Mouse (Mus musculus): ENCODE measurements around the gene Golph3l. TPM values are rescaled to one million over a fixed set of nuclear protein-coding genes. Genes with fewer than 3 reads are reported as not detected.
"Not testable (repeated sequence)": the region's sequence is repeated elsewhere in the genome, so short reads cannot be mapped to it uniquely, and the experiment has no call there.

Golph3l gene
- polyA plus RNA-seq, 1 experiment from 2014 or later, result 31.8 TPM

DNA sequence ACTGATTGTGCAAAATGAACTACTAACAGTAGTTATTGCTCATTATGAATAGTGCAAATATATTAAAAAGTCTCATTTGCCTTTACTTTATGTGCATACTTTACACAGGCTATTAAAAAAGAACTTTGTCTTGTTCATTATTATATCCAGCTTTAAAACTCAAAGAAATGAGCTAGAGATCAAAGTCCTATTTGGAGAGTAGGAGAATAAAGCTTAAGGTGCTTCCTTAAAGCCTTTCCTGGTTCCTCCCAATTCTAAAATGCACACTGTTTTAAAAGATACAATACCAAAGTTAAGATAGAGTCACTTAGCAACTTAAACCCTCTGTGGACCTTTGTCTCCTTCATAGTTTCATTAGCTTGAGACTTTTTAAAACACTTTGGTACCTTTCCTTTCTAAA is 10.0 kb downstream of the Golph3l start:
- H3K27ac ChIP-seq, result no peak overlapping the region
- no peak overlapping the region for H3K4me3 ChIP-seq
- H3K9me3 ChIP-seq (replicated peaks), result no peaks in the 10 kb centered on the region
- no peaks in the 10 kb centered on the region for H3K4me1 ChIP-seq
- no peaks in the 10 kb centered on the region for H3K27me3 ChIP-seq (ENCODE audit: low read depth, poor library complexity, severe bottlenecking)
- DNase-seq (ENCODE audit: low spot score), result no peak
- H3K36me3 ChIP-seq, result peaks cover 42% of the 10 kb centered on the region

DNA sequence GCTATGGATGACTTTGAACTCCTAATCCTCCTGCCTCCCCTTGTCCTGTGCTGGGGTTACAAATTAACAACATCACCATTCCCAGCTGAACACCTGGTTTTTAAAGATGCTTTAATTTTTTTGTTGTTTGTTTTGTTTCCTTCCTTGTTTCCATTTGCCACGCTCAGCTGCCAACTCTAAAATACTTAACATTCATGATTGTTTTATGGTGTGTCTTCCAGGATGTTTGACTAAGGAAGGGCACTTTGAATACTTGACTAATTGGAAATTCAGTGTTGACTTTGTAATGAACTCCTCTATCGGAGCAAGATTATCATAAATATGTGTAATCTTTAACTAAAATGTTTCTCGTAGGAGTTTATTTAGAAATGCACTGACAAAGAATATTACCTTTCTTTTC is 12.6 kb downstream of the Golph3l start:
- H3K27me3 ChIP-seq (ENCODE audit: low read depth, poor library complexity, severe bottlenecking), result no peaks in the 10 kb centered on the region
- DNase-seq (ENCODE audit: low spot score), result no peak
- WGBS, result 90% methylated on average over 3 of the region's 3 CpGs

DNA sequence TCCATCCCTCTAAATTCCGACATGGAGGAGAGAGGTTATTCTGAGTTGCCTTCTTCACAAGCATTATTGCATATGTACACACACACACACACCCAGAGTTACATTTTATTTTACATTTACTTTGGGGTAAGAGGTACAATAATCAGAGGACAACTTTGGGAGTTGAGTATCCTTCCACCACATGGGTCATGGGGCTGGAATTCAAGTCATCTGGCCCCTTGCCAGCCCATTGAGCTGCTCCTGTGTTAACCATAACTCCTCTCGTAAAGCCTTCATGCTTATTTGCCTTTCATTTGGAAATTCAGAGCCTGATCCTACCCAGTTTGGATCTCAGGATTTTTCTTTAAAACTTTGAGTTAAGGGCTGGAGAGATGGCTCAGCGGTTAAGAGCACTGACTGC is 17.4 kb downstream of the Golph3l start:
- Histone ChIP-seq H3K27ac (no peak overlapping the region), H3K9me3 (replicated peaks) (no peaks in the 10 kb centered on the region), H3K4me3 (no peak overlapping the region), H3K4me1 (no peaks in the 10 kb centered on the region), H3K27me3 (ENCODE audit: low read depth, poor library complexity, severe bottlenecking) (no peaks in the 10 kb centered on the region), H3K36me3 (peaks cover 43% of the 10 kb centered on the region)
- WGBS, result 93% methylated on average over 3 of the region's 3 CpGs
- DNase-seq (ENCODE audit: low spot score), result no peak

More for the DNA sequence above, 12.6 kb downstream of the Golph3l start:
- no peaks in the 10 kb centered on the region for H3K4me1 ChIP-seq
- no peak overlapping the region for H3K4me3 ChIP-seq
- no peak overlapping the region for H3K27ac ChIP-seq
- H3K9me3 ChIP-seq (replicated peaks), result no peaks in the 10 kb centered on the region
- H3K36me3 ChIP-seq, result peaks cover 27% of the 10 kb centered on the region

DNA sequence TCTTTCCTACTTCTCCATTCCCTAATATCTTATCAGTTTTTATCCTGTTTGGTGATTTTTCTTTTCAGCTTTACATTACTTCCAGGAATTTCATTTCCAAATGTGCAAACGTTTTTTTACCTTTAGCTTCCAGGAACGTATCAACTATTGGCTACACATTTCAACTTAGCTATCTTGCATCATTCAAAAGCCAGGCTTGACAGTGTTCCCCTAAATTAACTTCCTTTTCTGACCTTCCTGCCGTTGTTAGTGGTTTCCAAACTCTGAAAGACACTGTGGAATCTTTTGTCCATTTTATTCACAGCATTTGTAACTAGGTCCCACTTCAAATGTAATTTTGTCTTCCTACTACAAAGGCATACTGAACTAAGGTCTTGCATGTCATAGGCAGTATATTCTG is 20.5 kb downstream of the Golph3l start:
- Histone ChIP-seq H3K27ac (no peak overlapping the region), H3K27me3 (ENCODE audit: low read depth, poor library complexity, severe bottlenecking) (no peaks in the 10 kb centered on the region), H3K36me3 (peaks cover 52% of the 10 kb centered on the region), H3K4me3 (no peak overlapping the region), H3K9me3 (replicated peaks) (no peaks in the 10 kb centered on the region), H3K4me1 (no peaks in the 10 kb centered on the region)
- no peak for DNase-seq (ENCODE audit: low spot score)
- 80% methylated on average over 3 of the region's 3 CpGs for WGBS

DNA sequence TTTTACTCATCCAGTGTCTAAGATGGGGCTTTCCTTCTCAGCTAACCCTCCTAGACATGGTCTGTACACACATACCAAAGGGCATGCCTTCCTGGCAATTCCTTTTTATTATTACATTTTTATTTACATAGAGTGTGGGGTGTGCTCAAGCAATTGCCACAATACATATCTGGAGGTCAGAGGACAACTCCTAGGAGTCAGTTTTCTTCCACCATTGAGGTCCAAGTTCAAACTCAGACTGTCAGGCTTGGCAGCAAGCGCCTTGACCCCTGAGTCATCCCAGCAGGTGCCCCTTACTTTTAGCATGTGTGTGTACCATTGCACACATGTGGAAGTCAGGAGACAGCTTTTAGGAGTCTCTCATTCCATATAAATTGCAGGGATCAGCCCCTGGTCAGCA is 25.3 kb downstream of the Golph3l start:
- WGBS, result 94% methylated on average over 1 of the region's 1 CpGs
- Histone ChIP-seq H3K36me3 (peaks cover 65% of the 10 kb centered on the region), H3K27ac (no peak overlapping the region), H3K4me1 (no peaks in the 10 kb centered on the region), H3K27me3 (ENCODE audit: low read depth, poor library complexity, severe bottlenecking) (no peaks in the 10 kb centered on the region), H3K9me3 (replicated peaks) (no peaks in the 10 kb centered on the region), H3K4me3 (no peak overlapping the region)
- DNase-seq (ENCODE audit: low spot score), result no peak

DNA sequence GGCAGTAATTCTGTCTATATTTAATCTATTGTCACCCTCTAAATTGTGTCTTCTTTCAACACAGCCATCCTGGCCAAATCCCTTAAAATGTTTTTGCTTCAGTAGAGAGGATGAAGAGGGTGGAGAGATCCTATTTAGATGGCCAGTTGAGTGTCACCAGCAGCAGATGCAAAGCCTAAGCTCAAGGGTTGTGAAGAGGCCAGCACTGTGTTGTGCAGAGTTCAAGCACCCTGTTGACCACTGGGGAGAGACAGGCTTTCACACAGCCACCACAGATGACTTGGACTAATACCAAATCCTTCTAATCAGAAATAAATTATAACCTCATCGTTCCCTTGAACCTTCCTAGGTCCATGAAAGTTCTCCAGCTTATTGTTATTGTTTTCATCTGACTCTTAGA is 29.8 kb downstream of the Golph3l start:
- H3K36me3 ChIP-seq, result peaks cover 61% of the 10 kb centered on the region
- 94% methylated on average over 1 of the region's 1 CpGs for WGBS

DNA sequence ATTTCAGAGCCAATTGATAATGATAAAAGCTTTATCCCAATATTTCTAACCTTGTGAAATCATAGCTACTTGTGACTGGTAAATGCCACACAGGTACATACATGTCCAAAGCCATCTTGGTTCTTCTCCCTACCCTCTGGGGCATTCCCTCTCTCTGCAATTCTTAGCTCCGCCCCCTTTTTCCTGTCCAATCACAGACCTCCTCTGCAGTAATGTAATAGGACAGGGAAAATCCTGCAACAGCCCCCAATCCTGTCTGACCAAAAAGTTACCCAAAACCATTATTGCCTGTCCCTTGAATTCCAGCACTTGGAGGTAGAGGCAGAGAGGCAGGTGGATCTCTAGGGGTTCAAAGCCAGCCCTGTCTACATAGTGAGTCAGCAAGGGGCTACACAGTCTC is 32.5 kb downstream of the Golph3l start:
- Histone ChIP-seq H3K36me3 (peaks cover 43% of the 10 kb centered on the region), H3K4me1 (peaks cover 21% of the 10 kb centered on the region), H3K9me3 (replicated peaks) (no peaks in the 10 kb centered on the region), H3K27me3 (ENCODE audit: low read depth, poor library complexity, severe bottlenecking) (no peaks in the 10 kb centered on the region), H3K4me3 (no peak overlapping the region), H3K27ac (no peak overlapping the region)
- no peak for DNase-seq (ENCODE audit: low spot score)
- WGBS, result 79% methylated on average over 1 of the region's 1 CpGs

More for the DNA sequence above, 29.8 kb downstream of the Golph3l start:
- no peak for DNase-seq (ENCODE audit: low spot score)
- no peak overlapping the region for H3K4me3 ChIP-seq
- H3K4me1 ChIP-seq, result peaks cover 4% of the 10 kb centered on the region
- no peaks in the 10 kb centered on the region for H3K9me3 ChIP-seq (replicated peaks)
- no peaks in the 10 kb centered on the region for H3K27me3 ChIP-seq (ENCODE audit: low read depth, poor library complexity, severe bottlenecking)
- H3K27ac ChIP-seq, result no peak overlapping the region

DNA sequence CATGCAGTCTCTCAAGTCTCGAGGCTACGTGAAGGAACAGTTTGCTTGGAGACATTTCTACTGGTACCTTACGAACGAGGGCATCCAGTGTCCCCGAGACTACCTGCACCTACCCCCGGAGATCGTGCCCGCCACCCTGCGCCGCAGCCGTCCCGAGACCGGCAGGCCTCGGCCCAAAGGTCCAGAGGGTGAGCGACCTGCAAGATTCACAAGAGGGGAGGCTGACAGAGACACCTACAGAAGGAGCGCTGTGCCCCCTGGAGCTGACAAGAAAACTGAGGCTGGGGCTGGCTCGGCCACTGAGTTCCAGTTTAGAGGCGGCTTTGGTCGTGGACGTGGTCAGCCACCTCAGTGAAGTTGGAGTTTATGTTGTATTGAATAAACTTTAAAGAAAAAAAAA is 33.7 kb downstream of the Golph3l start:
- Histone ChIP-seq H3K4me1 (peaks cover 23% of the 10 kb centered on the region), H3K36me3 (peaks cover 43% of the 10 kb centered on the region)
- not testable (repeated sequence) for DNase-seq (ENCODE audit: low spot score); H3K27me3 ChIP-seq (ENCODE audit: low read depth, poor library complexity, severe bottlenecking); H3K4me3 ChIP-seq; H3K27ac ChIP-seq; H3K9me3 ChIP-seq (replicated peaks)
- WGBS, result 95% methylated on average over 20 of the region's 20 CpGs

DNA sequence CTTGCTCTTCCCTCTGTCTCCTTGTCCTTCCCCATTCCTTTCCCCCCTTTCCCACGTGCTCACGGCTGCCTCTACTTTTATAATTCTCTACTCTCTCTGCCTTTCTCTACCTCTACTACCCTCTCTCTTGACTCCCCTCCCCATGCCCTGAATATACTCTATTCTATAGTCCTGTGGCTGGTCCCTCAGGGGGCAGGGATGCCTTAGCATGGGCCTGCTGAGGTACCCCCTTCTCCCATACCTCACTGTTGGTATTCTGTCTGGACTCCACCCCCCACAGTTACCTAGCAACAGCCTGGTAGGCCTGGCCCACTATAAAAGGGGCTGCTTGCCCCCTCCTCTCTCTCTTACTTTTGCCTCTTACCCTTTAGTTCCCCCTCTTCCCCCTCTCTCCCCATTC is 34.8 kb downstream of the Golph3l start:
- no peak overlapping the region for H3K4me3 ChIP-seq
- no peak for DNase-seq (ENCODE audit: low spot score)
- no peaks in the 10 kb centered on the region for H3K27me3 ChIP-seq (ENCODE audit: low read depth, poor library complexity, severe bottlenecking)
- no peaks in the 10 kb centered on the region for H3K9me3 ChIP-seq (replicated peaks)
- peaks cover 23% of the 10 kb centered on the region for H3K4me1 ChIP-seq
- 71% methylated on average over 2 of the region's 2 CpGs for WGBS
- H3K36me3 ChIP-seq, result peaks cover 43% of the 10 kb centered on the region
- H3K27ac ChIP-seq, result peak overlapping the region; percentile 92

DNA sequence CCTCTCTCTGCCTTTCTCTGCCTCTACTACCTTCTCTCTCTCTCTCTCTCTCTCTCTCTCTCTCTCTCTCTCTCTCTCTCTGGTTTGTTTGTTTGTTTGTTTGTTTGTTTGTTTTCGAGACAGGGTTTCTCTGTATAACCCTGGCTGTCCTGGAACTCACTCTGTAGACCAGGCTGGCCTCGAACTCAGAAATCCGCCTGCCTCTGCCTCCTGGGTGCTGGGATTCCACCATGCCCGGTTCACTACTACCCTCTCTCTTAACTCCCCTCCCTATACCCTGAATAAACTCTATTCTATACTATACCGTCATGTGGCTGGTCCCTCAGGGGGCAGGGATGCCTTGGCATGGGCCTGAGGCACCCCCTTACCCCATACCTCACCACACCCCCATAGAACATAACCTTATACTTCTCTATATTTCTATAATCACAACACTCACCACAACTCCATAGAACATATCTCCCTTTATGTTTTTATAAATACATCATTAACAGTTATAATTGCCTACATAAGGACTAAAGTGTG is 35.3 kb downstream of the Golph3l start:
- Histone ChIP-seq H3K4me1 (peaks cover 23% of the 10 kb centered on the region), H3K4me3 (peak overlapping the region; percentile 71)
- 78% methylated on average over 5 of the region's 5 CpGs for WGBS

DNA sequence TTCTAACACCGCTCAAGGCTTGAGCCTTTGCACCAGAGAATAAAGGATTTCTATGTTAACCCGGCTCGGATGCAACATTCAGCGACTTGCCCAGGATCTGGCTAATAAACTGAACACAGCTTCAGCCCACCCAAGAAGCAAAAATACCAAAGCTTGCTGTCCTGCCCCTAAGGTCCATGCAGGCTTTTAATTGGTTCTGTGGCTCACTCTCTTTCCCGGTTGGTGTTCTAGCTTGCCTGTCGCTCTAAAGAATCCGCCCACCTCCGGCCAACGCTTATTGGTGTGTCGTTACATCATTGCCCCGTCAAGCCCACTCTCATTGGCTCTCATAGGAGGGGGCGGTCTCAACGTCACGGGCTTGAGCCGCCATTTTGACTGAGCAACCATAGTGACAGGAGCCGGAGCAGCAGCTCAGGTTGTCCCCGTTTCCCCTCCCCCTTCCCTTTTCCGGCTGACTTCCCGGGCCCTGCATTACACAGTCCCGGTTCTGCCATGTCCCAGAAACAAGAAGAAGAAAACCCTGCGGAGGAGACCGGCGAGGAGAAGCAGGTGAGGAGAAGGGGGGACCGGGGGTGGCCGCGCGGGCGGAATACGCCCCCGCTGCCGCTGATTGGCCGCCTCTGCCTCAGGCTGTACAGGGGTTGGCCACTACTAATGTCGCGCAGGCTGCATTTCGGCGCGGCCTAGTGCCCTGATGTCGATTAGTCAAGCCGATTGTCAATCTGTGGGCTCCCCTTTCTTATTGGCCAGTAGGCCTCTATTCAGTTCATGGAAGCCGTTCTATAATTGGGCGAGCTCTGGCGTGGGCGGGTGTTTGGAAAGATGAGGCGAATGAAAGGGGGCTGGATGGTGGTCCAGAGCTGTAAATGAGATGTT is 36.1 kb downstream of the Golph3l start, which contains the start of gene Ensa:
Gene Ensa, plus strand, starts transcription at position 366 of the 876 bp plus-strand sequence.
- H3K27ac ChIP-seq, result peak within 1 kb of the TSS; percentile 92
- H3K36me3 ChIP-seq, result peaks cover 43% of the 10 kb centered on the region
- peaks cover 23% of the 10 kb centered on the region for H3K4me1 ChIP-seq
- H3K9me3 ChIP-seq (replicated peaks), result no peaks in the 10 kb centered on the region
- DNase-seq (ENCODE audit: low spot score), result peak; percentile 93
- WGBS, result under 1% methylated on average over 44 of the region's 44 CpGs
- peak within 1 kb of the TSS; percentile 71 for H3K4me3 ChIP-seq
- no peaks in the 10 kb centered on the region for H3K27me3 ChIP-seq (ENCODE audit: low read depth, poor library complexity, severe bottlenecking)

More for the DNA sequence above, 35.3 kb downstream of the Golph3l start:
- not testable (repeated sequence) for H3K9me3 ChIP-seq (replicated peaks); DNase-seq (ENCODE audit: low spot score); H3K27me3 ChIP-seq (ENCODE audit: low read depth, poor library complexity, severe bottlenecking)
- Histone ChIP-seq H3K27ac (peak overlapping the region; percentile 92), H3K36me3 (peaks cover 43% of the 10 kb centered on the region)

DNA sequence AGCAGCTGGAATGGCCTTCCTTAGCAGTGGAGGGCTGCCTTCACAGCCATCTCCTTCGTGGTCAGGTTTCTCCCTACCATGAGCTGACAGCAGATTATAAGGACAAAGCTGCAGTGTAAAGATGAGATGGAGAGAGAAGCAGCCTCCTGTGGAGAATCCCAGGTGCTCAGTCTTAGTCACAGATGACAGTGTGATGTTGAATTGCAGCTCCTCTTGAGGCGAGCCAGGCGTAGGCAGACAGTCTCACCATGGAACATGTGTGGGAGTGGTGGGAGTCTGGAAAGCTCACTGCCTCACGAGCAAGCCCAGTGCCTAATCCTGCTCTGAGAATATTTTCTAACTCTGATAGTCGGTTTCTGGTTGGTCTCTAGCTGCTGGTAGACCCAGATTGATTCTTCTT is 39.0 kb downstream of the Golph3l start:
- peaks cover 65% of the 10 kb centered on the region for H3K36me3 ChIP-seq
- no peak for DNase-seq (ENCODE audit: low spot score)
- no peak overlapping the region for H3K4me3 ChIP-seq
- H3K9me3 ChIP-seq (replicated peaks), result no peaks in the 10 kb centered on the region
- H3K27ac ChIP-seq, result no peak overlapping the region
- H3K27me3 ChIP-seq (ENCODE audit: low read depth, poor library complexity, severe bottlenecking), result no peaks in the 10 kb centered on the region
- H3K4me1 ChIP-seq, result peaks cover 23% of the 10 kb centered on the region
- 91% methylated on average over 5 of the region's 5 CpGs for WGBS

DNA sequence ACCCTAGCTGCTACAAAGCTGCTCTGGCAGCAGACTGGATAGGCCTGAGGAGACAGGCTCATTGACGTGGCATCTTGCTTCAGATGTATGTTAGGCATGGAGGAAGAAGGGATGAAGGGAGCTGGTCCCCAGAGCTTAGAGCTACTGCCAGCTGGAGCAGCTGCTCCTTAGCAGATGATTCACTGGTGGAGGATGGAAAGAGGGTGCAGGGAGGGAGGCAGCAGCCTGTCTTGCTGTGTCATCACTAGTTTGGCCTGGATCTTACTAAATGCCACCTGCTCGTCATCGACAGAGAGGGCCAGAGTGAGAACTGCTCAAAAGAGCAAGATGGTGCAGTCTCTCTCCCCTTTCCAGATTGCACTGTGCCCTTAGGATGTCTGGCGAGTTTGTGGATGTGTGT is 41.0 kb downstream of the Golph3l start:
- Histone ChIP-seq H3K4me1 (peaks cover 10% of the 10 kb centered on the region), H3K9me3 (replicated peaks) (no peaks in the 10 kb centered on the region), H3K4me3 (no peak overlapping the region), H3K27ac (no peak overlapping the region), H3K27me3 (ENCODE audit: low read depth, poor library complexity, severe bottlenecking) (no peaks in the 10 kb centered on the region), H3K36me3 (peaks cover 85% of the 10 kb centered on the region)
- WGBS, result 81% methylated on average over 4 of the region's 4 CpGs
- no peak for DNase-seq (ENCODE audit: low spot score)

Measured in limb, embryonic 10.5 days (tissue).